Comparison of ENCODE assay signal across 17 mouse cellular contexts in the genomic region with DNA sequence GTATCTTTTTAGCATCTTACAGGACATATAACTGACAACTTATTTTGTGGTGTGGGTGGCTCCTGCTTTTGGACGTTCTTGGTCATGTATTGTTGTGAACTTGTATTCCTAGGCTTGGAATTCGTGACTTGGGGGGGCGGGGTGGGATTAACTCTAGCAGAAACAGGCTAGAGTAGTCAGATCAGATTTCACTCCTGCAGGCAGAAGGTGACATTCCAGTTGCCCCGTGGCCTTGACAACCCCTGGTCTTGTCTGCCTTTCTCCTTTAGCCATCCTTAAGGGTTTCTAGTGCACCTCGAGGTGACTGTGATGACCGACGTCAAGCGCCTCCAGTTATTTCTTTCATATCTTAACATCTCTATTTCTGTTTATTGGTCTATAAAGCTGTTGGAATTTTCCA. TPM values are rescaled to one million over a fixed set of nuclear protein-coding genes. Genes with fewer than 3 reads are reported as not detected.
"Had no signal": no experiment of that assay in that cellular context is flagged by ENCODE, and none has a peak within 500 bp of the region (broad histone marks: within the 10 kb centered on the region; RNA-seq: fewer than 3 reads in every experiment).

No protein-coding gene starts in this region.

- H3K36me3 ChIP-seq: limb, embryonic 13.5 days; midbrain, embryonic 15.5 days; stomach, embryonic 15.5 days had no signal

- H3K4me1 ChIP-seq: limb, embryonic 13.5 days; midbrain, embryonic 15.5 days had no signal

- H3K9me3 ChIP-seq: limb, embryonic 13.5 days; midbrain, embryonic 15.5 days; stomach, embryonic 15.5 days had no signal

- H3K4me2 ChIP-seq: limb, embryonic 13.5 days; midbrain, embryonic 15.5 days; stomach, embryonic 15.5 days had no signal

- H3K27ac ChIP-seq: limb, embryonic 13.5 days; liver, embryonic 14.5 days; midbrain, embryonic 15.5 days; stomach, embryonic 15.5 days had no signal

- H3K27me3 ChIP-seq: limb, embryonic 13.5 days; midbrain, embryonic 15.5 days; stomach, embryonic 15.5 days had no signal

- DNase-seq: kidney, adult 8-10 months; kidney, postnatal 25 days; layer of hippocampus, adult 9-11 months; layer of hippocampus, postnatal 36 days; left cerebral cortex, postnatal 4 days; lung, adult 18-20 months; lung, postnatal 36 days; right cerebral cortex, postnatal 14 days; thymus, adult 2 months; thymus, postnatal 36 days had no signal

- H3K9ac ChIP-seq: limb, embryonic 13.5 days; liver, embryonic 14.5 days; midbrain, embryonic 15.5 days; stomach, embryonic 15.5 days had no signal

- ATAC-seq: intestine, postnatal 0 days; lung, postnatal 0 days; midbrain, embryonic 15.5 days had no signal

- H3K4me3 ChIP-seq: limb, embryonic 13.5 days; midbrain, embryonic 15.5 days; stomach, embryonic 15.5 days had no signal

RNA-seq across cellular contexts. Expression of a gene that starts 31.7 kb away (rescaled TPM):
- polyA plus RNA-seq: intestine, postnatal 0 days; limb, embryonic 13.5 days; liver, adult 2 months had no signal
